Mouse (Mus musculus) heart, postnatal 0 days (tissue): ENCODE measurements around the gene Xlr3b. TPM values are rescaled to one million over a fixed set of nuclear protein-coding genes. Genes with fewer than 3 reads are reported as not detected.
A peak's percentile ranks its signal among the peaks of the same experiment; 100 is the strongest.
"Not testable (repeated sequence)": the region's sequence is repeated elsewhere in the genome, so short reads cannot be mapped to it uniquely, and the experiment has no call there.

Source experiments
- ATAC-seq: fragments of 200-750 bp; cut with Nextera tagmentation; 2 replicates; pipeline ENCODE4 v1.8.0; 2017; ENCODE audit warnings: low read depth, moderate number of reproducible peaks, moderate library complexity; ENCODE audit not compliant: insufficient read depth
- DNase-seq: peaks from one replicate; pipeline ENCODE4 v3.0.0-alpha.2; 2016; ENCODE audit warnings: low spot score
- H3K27ac ChIP-seq: fragments of 300-500 bp; sonication (generic); 2 replicates; pipeline ENCODE4 v1.5.1; 2014; ENCODE audit warnings: low read depth, mild to moderate bottlenecking
- H3K27me3 ChIP-seq: fragments of 300-500 bp; sonication (generic); 2 replicates; pipeline ENCODE4 v1.6.1; 2014; ENCODE audit warnings: low read length, mixed read lengths; ENCODE audit not compliant: control insufficient read depth, insufficient read depth
- H3K36me3 ChIP-seq: fragments of 300-500 bp; sonication (generic); replicated peaks from 2 replicates; pipeline ENCODE4 v1.6.1; 2014; ENCODE audit warnings: low read length, mixed read lengths; ENCODE audit not compliant: control insufficient read depth, insufficient read depth
- H3K4me1 ChIP-seq: fragments of 300-500 bp; sonication (generic); 2 replicates; pipeline ENCODE4 v1.6.1; 2014; ENCODE audit warnings: antibody characterized with exemption; ENCODE audit not compliant: control insufficient read depth, insufficient read depth
- H3K4me2 ChIP-seq: fragments of 300-500 bp; sonication (generic); 2 replicates; pipeline ENCODE4 v1.6.1; 2014; ENCODE audit warnings: low read depth, mild to moderate bottlenecking, low read length, moderate library complexity
- H3K4me3 ChIP-seq: fragments of 300-500 bp; sonication (generic); 2 replicates; pipeline ENCODE4 v1.5.1; 2014; ENCODE audit warnings: low read depth, low read length
- H3K9ac ChIP-seq: fragments of 300-500 bp; sonication (generic); replicated peaks from 2 replicates; pipeline ENCODE4 v1.6.1; 2014; ENCODE audit warnings: low read depth, low read length, mixed read lengths
- H3K9me3 ChIP-seq: fragments of 300-500 bp; sonication (generic); replicated peaks from 2 replicates; pipeline ENCODE4 v1.6.1; 2016; ENCODE audit warnings: low read length; ENCODE audit not compliant: control insufficient read depth
- CTCF ChIP-seq: IDR thresholded peaks from 2 replicates; pipeline ENCODE4 v1.5.1; 2016; ENCODE audit warnings: antibody characterized with exemption, control low read depth, low read depth
- EP300 ChIP-seq: IDR thresholded peaks from 2 replicates; pipeline ENCODE4 v1.6.1; 2016; ENCODE audit warnings: antibody characterized with exemption, low read depth
- WGBS: fragments of 180-500 bp; shearing (Covaris S2); extraction: QIAGEN DNeasy Blood & Tissue Kit; methylation state at CpG from one replicate; pipeline ENCODE4 v1.1.7; 2014; 5-methylcytosine and 5-hydroxymethylcytosine counted together
- polyA plus RNA-seq: library from polyadenylated mRNA; unstranded; fragments of >200 nt; fragmentation: Nextera tagmentation; extraction: Ambion mirVana; gene quantifications from 2 replicates; pipeline ENCODE4 v1.2.1, GENCODE M21; 2015
- total RNA-seq: library from RNA; depleted of rRNA; stranded (reverse); fragments of >200 nt; gene quantifications from 2 replicates; pipeline ENCODE4 v1.2.3, GENCODE M21; 2014; ENCODE audit warnings: low replicate concordance; rRNA removed

The Xlr3b gene
- total and polyA plus RNA-seq, 2 experiments from 2014 or later: 4.1 TPM; not detected in 1

- no peak overlapping the region for H3K4me2 ChIP-seq
- H3K4me3 ChIP-seq: no peak overlapping the region
- H3K9me3 ChIP-seq: no peaks in the 10 kb centered on the region
- H3K27ac ChIP-seq: no peak overlapping the region
- no peaks in the 10 kb centered on the region for H3K27me3 ChIP-seq
- ATAC-seq (no peak), DNase-seq (no peak)
- no peak for TF ChIP-seq CTCF
- TF ChIP-seq EP300: no peak
- no peaks in the 10 kb centered on the region for H3K4me1 ChIP-seq
- 56% methylated on average over 1 of the region's 1 CpGs for WGBS
- no peaks in the 10 kb centered on the region for H3K36me3 ChIP-seq
- no peak overlapping the region for H3K9ac ChIP-seq
Measured at GRCm38 (mm10) chrX:73225365-73225764, 33.4 kb downstream of the Xlr3b start.

DNA sequence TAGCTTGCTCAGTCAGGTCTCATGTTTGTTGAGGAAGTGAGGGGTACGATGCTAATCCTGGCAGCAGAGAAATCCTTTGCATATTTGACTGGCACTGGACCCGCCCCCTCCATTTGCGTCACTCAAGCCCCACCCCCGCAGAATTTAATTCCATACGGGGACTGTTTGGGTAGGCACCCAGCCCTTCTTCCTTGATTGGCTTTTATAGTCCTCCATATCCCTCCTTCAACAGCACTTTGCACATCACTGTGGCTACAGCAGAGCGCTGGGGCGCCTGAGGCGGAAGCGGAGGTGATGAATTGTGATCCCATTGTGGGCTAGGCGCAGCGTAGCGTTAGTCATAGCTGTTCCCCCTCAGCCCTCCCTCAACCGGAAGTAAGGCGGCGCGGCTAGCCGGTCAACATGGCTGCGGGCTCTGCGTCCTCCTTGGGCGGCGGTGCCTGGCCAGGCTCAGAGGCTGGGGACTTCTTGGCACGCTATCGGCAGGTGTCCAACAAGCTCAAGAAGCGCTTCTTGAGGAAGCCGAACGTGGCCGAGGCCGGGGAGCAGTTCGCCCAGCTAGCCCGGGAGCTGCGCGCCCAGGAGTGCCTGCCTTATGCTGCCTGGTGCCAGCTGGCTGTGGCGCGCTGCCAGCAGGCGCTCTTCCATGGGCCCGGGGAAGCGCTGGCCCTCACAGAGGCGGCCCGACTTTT is 36.1 kb downstream of the Xlr3b start, which contains the start of gene F8a:
TSS of gene F8a (plus strand) at position 378 of the 692 bp plus-strand sequence.
- TF ChIP-seq EP300 (no peak), CTCF (no peak)
- ATAC-seq: peak; percentile 95
- no peaks in the 10 kb centered on the region for H3K9me3 ChIP-seq
- H3K4me1 ChIP-seq: no peaks in the 10 kb centered on the region
- peak within 1 kb of the TSS; percentile 83 for H3K4me2 ChIP-seq
- no peaks in the 10 kb centered on the region for H3K27me3 ChIP-seq
- H3K9ac ChIP-seq: peak within 1 kb of the TSS; percentile 65
- peak; percentile 82 for DNase-seq
- H3K27ac ChIP-seq: peak within 1 kb of the TSS; percentile 91
- WGBS: 15% methylated on average over 36 of the region's 39 CpGs
- H3K36me3 ChIP-seq: no peaks in the 10 kb centered on the region
- H3K4me3 ChIP-seq: peak within 1 kb of the TSS; percentile 73

DNA sequence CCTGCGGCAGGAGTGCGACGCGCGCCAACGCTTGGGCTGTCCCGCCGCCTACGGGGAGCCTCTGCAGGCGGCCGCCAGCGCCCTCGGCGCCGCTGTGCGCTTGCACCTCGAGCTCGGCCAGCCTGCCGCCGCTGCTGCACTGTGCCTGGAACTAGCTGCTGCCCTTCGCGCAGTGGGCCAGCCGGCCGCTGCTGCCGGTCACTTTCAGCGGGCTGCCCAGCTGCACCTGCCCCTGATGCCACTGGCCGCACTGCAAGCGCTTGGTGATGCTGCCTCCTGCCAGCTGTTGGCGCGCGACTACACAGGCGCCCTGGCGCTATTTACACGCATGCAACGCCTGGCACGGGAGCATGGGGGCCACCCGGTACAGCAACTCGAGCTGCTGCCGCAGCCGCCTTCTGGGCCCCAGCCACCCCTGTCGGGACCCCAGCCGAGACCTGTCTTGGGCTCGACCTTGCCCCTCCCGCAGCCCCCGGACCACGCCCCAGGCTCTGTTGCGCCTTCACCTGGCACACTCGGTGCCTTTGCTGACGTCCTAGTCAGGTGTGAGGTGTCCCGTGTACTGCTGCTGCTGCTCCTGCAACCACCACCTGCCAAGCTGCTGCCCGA is 36.7 kb downstream of the Xlr3b start:
- Histone ChIP-seq H3K27me3 (no peaks in the 10 kb centered on the region), H3K9me3 (no peaks in the 10 kb centered on the region), H3K27ac (peak overlapping the region; percentile 91), H3K4me3 (peak overlapping the region; percentile 73), H3K9ac (peak overlapping the region; percentile 65), H3K4me2 (peak overlapping the region; percentile 83), H3K36me3 (no peaks in the 10 kb centered on the region), H3K4me1 (no peaks in the 10 kb centered on the region)
- WGBS: 23% methylated on average over 40 of the region's 51 CpGs
- peak; percentile 63 for ATAC-seq
- peak; percentile 41 for DNase-seq
- TF ChIP-seq CTCF: no peak
- TF ChIP-seq EP300: no peak

- Histone ChIP-seq H3K9ac (no peak overlapping the region), H3K27ac (no peak overlapping the region), H3K4me1 (no peaks in the 10 kb centered on the region), H3K36me3 (no peaks in the 10 kb centered on the region), H3K4me3 (peak overlapping the region; percentile 73), H3K27me3 (no peaks in the 10 kb centered on the region), H3K4me2 (peak overlapping the region; percentile 83), H3K9me3 (no peaks in the 10 kb centered on the region)
- TF ChIP-seq CTCF (no peak), EP300 (no peak)
- WGBS: 25% methylated on average over 3 of the region's 3 CpGs
- ATAC-seq: no peak
- no peak for DNase-seq
Measured at GRCm38 (mm10) chrX:73229288-73229687, 37.3 kb downstream of the Xlr3b start.

DNA sequence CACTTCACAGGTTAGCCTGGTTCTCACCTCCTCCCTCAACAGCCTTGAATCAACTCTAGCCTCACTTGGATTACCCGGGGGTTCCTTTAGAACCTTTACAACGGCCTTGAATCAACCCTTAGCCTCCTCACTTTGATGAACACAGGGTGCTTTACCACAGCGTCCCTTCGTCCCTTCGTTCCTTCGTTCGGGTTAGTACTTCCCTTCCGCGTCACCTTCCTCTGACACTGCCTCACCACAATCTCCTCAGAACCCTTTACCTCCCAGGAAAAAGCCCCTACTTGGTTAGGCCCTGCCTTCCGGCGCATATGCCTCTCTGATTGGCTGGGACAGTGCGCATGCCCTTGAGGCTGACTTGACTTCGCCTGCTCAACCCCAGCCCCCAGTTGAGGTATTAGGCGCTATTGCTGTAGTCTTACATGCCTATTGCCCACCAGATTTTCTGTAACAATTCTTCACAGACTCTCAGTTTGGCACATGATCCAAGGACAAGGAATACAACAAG is 50.9 kb downstream of the Xlr3b start, which contains the start of gene Xlr4c:
TSS of gene Xlr4c (minus strand) at position 310 of the 505 bp plus-strand sequence.
- H3K27me3 ChIP-seq, H3K27ac ChIP-seq, H3K4me3 ChIP-seq, ATAC-seq, H3K9ac ChIP-seq, H3K4me1 ChIP-seq, DNase-seq, H3K36me3 ChIP-seq, H3K4me2 ChIP-seq, H3K9me3 ChIP-seq: not testable (repeated sequence)
- 86% methylated on average over 12 of the region's 14 CpGs for WGBS

Other genes with a start within 250 kb of the Xlr3b start
- 0.46 and 0.61 TPM in 2 replicates for gene Zfp185, start 204.9 kb upstream of the Xlr3b start, total RNA-seq
- 1.5 TPM in 2 replicates for gene Zfp185, start 204.9 kb upstream of the Xlr3b start, polyA plus RNA-seq
- not detected in 2 replicates for gene Pnma5, start 155.1 kb upstream of the Xlr3b start, total RNA-seq
- gene Pnma5, start 155.1 kb upstream of the Xlr3b start, polyA plus RNA-seq: not detected in 2 replicates
- gene Pnma3, start 127.4 kb upstream of the Xlr3b start, total RNA-seq: not detected in 2 replicates
- not detected in 2 replicates for gene Pnma3, start 127.4 kb upstream of the Xlr3b start, polyA plus RNA-seq
- gene Xlr4a, start 109.7 kb upstream of the Xlr3b start, total RNA-seq: 0.23 TPM in 1 of 2 replicates, not detected in the other
- 2.2 TPM in 1 of 2 replicates, not detected in the other for gene Xlr4a, start 109.7 kb upstream of the Xlr3b start, polyA plus RNA-seq
- gene Xlr3a, start 95.1 kb upstream of the Xlr3b start, total RNA-seq: 9.2 TPM in 1 of 2 replicates, not detected in the other
- 0.34 and 2.3 TPM in 2 replicates for gene Xlr3a, start 95.1 kb upstream of the Xlr3b start, polyA plus RNA-seq
- gene Gm14685, start 75.2 kb upstream of the Xlr3b start, total RNA-seq: not detected in 2 replicates
- not detected in 2 replicates for gene Gm14685, start 75.2 kb upstream of the Xlr3b start, polyA plus RNA-seq
- gene Xlr5b, start 43.4 kb upstream of the Xlr3b start, total RNA-seq: not detected in 2 replicates
- gene Xlr5b, start 43.4 kb upstream of the Xlr3b start, polyA plus RNA-seq: not detected in 2 replicates
- gene DXBay18, start 42.8 kb upstream of the Xlr3b start, total RNA-seq: not detected in 2 replicates
- gene DXBay18, start 42.8 kb upstream of the Xlr3b start, polyA plus RNA-seq: not detected in 2 replicates
- gene Spin2d, start 15.2 kb upstream of the Xlr3b start, total RNA-seq: not detected in 2 replicates
- not detected in 2 replicates for gene Spin2d, start 15.2 kb upstream of the Xlr3b start, polyA plus RNA-seq
- not detected in 2 replicates for gene Xlr4b, start 22.1 kb downstream of the Xlr3b start, total RNA-seq
- 0.90 TPM in 1 of 2 replicates, not detected in the other for gene Xlr4b, start 22.1 kb downstream of the Xlr3b start, polyA plus RNA-seq
- 16.0 and 20.7 TPM in 2 replicates for gene F8a, start 36.1 kb downstream of the Xlr3b start, total RNA-seq
- gene F8a, start 36.1 kb downstream of the Xlr3b start, polyA plus RNA-seq: 12.3 and 12.4 TPM in 2 replicates
- not detected in 2 replicates for gene Xlr4c, start 50.9 kb downstream of the Xlr3b start, total RNA-seq
- gene Xlr4c, start 50.9 kb downstream of the Xlr3b start, polyA plus RNA-seq: 0.38 TPM in 1 of 2 replicates, not detected in the other
- not detected in 2 replicates for gene Xlr3c, start 73.2 kb downstream of the Xlr3b start, total RNA-seq
- not detected in 2 replicates for gene Xlr3c, start 73.2 kb downstream of the Xlr3b start, polyA plus RNA-seq
- not detected in 2 replicates for gene Xlr5a, start 100.8 kb downstream of the Xlr3b start, total RNA-seq
- not detected in 2 replicates for gene Xlr5a, start 100.8 kb downstream of the Xlr3b start, polyA plus RNA-seq
- not detected in 2 replicates for gene Xlr5c, start 100.8 kb downstream of the Xlr3b start, total RNA-seq
- not detected in 2 replicates for gene Xlr5c, start 100.8 kb downstream of the Xlr3b start, polyA plus RNA-seq
- gene Gm45015, start 144.6 kb downstream of the Xlr3b start, total RNA-seq: not detected in 2 replicates
- gene Gm45015, start 144.6 kb downstream of the Xlr3b start, polyA plus RNA-seq: not detected in 2 replicates
- 25.4 and 28.8 TPM in 2 replicates for gene Zfp275, start 150.4 kb downstream of the Xlr3b start, total RNA-seq
- gene Zfp275, start 150.4 kb downstream of the Xlr3b start, polyA plus RNA-seq: 3.2 and 3.3 TPM in 2 replicates
- gene Gm18336, start 206.5 kb downstream of the Xlr3b start, total RNA-seq: not detected in 2 replicates
- not detected in 2 replicates for gene Gm18336, start 206.5 kb downstream of the Xlr3b start, polyA plus RNA-seq
- gene Zfp92, start 218.9 kb downstream of the Xlr3b start, total RNA-seq: 0.76 TPM in 1 of 2 replicates, not detected in the other
- not detected in 2 replicates for gene Zfp92, start 218.9 kb downstream of the Xlr3b start, polyA plus RNA-seq
- gene Trex2, start 243.1 kb downstream of the Xlr3b start, total RNA-seq: not detected in 2 replicates
- gene Trex2, start 243.1 kb downstream of the Xlr3b start, polyA plus RNA-seq: not detected in 2 replicates